8 mouse cellular contexts compared by ENCODE assay signal in the genomic region with DNA sequence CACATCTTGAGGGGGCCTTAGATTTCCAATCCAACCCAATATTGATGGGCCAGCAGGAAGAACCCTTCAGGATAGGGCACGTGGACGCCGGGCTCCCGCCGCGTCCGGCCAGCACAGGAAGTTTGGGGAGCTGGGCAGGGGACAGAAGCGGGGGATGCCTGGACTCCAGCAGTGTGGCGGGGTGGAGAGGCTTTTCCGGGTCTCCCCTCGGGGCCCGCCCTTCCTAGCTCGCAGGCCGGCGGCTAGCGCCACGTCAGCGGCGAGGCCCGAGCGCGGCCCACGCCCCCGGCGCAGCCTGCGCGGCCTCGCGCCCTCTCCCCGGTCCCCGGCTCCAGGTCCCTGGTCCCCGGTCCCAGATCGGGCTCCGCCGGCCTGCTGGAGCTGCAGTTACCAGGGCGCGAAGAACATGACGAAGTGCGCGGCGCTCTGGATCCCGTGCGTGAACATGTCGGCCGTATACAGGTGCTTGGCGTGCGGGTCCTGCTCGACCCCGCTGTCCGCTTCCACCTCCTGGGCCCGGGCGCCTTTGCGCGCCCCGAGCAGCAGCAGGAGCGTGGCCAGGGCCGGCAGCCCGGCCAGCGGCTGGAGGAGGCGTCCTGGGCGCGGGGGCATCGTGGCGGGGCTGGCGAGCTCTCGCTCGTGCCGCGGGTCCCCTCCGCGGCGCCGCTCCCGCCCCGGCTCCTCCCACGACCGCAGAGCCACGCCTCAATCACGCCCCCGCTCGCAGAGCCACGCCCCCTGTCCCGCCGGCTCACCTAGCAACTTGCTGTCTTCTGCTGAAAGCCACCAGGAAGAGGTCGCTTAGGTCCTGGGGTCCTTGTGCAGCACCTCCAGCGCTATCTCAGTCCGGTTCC. TPM values are rescaled to one million over a fixed set of nuclear protein-coding genes. Genes with fewer than 3 reads are reported as not detected.
DNase-seq lines count a peak whose midpoint lies in the region; ATAC-seq and TF ChIP-seq lines count a peak whose summit lies in the region.

No protein-coding gene starts in this region.

- no peak for TF ChIP-seq CTCF in brain, embryonic 14.5 days (IDR thresholded peaks at IDR 0.05; ENCODE audit: borderline replicate concordance, extremely low read depth, insufficient read depth, insufficient read length)
- no peak for TF ChIP-seq CTCF in kidney, postnatal 0 days (IDR thresholded peaks at IDR 0.05; ENCODE audit: low read depth)

- peak overlapping the region; percentile 81 for H3K4me2 ChIP-seq in heart, embryonic 13.5 days
- H3K4me2 ChIP-seq in kidney, postnatal 0 days (ENCODE audit: low read length) = peak overlapping the region; percentile 90
- peak overlapping the region; percentile 100 for H3K4me2 ChIP-seq in liver, embryonic 12.5 days

- WGBS in heart, embryonic 13.5 days = under 1% methylated on average over 74 of the region's 87 CpGs
- under 1% methylated on average over 83 of the region's 87 CpGs for WGBS in kidney, postnatal 0 days
- WGBS in liver, embryonic 12.5 days (ENCODE audit: insufficient replicate concordance) = under 1% methylated on average over 86 of the region's 87 CpGs

- peak overlapping the region; percentile 96 for H3K27ac ChIP-seq in heart, embryonic 13.5 days (replicated peaks)
- peak overlapping the region; percentile 96 for H3K27ac ChIP-seq in kidney, postnatal 0 days
- H3K27ac ChIP-seq in liver, embryonic 12.5 days = peak overlapping the region; percentile 84

- peak overlapping the region; percentile 97 for H3K9ac ChIP-seq in heart, embryonic 13.5 days
- peak overlapping the region; percentile 91 for H3K9ac ChIP-seq in kidney, postnatal 0 days (ENCODE audit: low read depth, low read length)
- peak overlapping the region; percentile 88 for H3K9ac ChIP-seq in liver, embryonic 12.5 days

- peaks cover 5% of the 10 kb centered on the region for H3K36me3 ChIP-seq in erythroblast, embryonic 14.5 days (ENCODE audit: control insufficient read depth)
- H3K36me3 ChIP-seq in heart, embryonic 13.5 days = peaks cover 14% of the 10 kb centered on the region
- peaks cover 5% of the 10 kb centered on the region for H3K36me3 ChIP-seq in kidney, postnatal 0 days (ENCODE audit: insufficient read depth, low read length)
- H3K36me3 ChIP-seq in liver, embryonic 12.5 days = peaks cover 7% of the 10 kb centered on the region
- H3K36me3 ChIP-seq in splenic B cell, adult 2 months (ENCODE audit: control insufficient read depth, insufficient read depth, low read length, poor library complexity, severe bottlenecking) = peaks cover 1% of the 10 kb centered on the region; the same call in 1 of the 2 replicates

- H3K4me1 ChIP-seq in erythroblast, embryonic 14.5 days (ENCODE audit: control insufficient read depth) = peaks cover 28% of the 10 kb centered on the region
- H3K4me1 ChIP-seq in heart, embryonic 13.5 days = peaks cover 36% of the 10 kb centered on the region
- H3K4me1 ChIP-seq in kidney, postnatal 0 days (replicated peaks; ENCODE audit: insufficient read depth, low read length) = peaks cover 20% of the 10 kb centered on the region
- peaks cover 42% of the 10 kb centered on the region for H3K4me1 ChIP-seq in liver, embryonic 12.5 days

- peak overlapping the region; percentile 81 for H3K4me3 ChIP-seq in erythroblast, embryonic 14.5 days (replicated peaks)
- peak overlapping the region; percentile 98 for H3K4me3 ChIP-seq in heart, embryonic 13.5 days
- peak overlapping the region; percentile 85 for H3K4me3 ChIP-seq in kidney, postnatal 0 days (replicated peaks; ENCODE audit: low read depth, low read length)
- H3K4me3 ChIP-seq in liver, embryonic 12.5 days = peak overlapping the region; percentile 84

- H3K27me3 ChIP-seq in erythroblast, embryonic 14.5 days (ENCODE audit: control insufficient read depth) = peaks cover 7% of the 10 kb centered on the region
- H3K27me3 ChIP-seq in heart, embryonic 13.5 days (replicated peaks) = 0 out of 2 replicates have a peak, but pooled peaks cover 3% of the 10 kb centered on the region
- H3K27me3 ChIP-seq in kidney, postnatal 0 days (ENCODE audit: insufficient read depth, low read length) = no peaks in the 10 kb centered on the region
- H3K27me3 ChIP-seq in liver, embryonic 12.5 days (replicated peaks) = peaks cover 37% of the 10 kb centered on the region
- H3K27me3 ChIP-seq in splenic B cell, adult 2 months (ENCODE audit: control insufficient read depth, insufficient read depth, low read length, poor library complexity, severe bottlenecking) = no peaks in the 10 kb centered on the region

- peak; percentile 86 for ATAC-seq in heart, embryonic 13.5 days (ENCODE audit: extremely low read depth, insufficient number of reproducible peaks, low FRiP score, low TSS enrichment)
- peak; percentile 86 for ATAC-seq in kidney, postnatal 0 days (replicated peaks; ENCODE audit: low FRiP score, low read depth)
- ATAC-seq in liver, embryonic 12.5 days = peak; percentile 89

- H3K9me3 ChIP-seq in erythroblast, embryonic 14.5 days (ENCODE audit: control insufficient read depth, low read length) = no peaks in the 10 kb centered on the region
- no peaks in the 10 kb centered on the region for H3K9me3 ChIP-seq in heart, embryonic 13.5 days
- H3K9me3 ChIP-seq in kidney, postnatal 0 days (replicated peaks; ENCODE audit: low read length) = no peaks in the 10 kb centered on the region
- H3K9me3 ChIP-seq in liver, embryonic 12.5 days (replicated peaks) = no peaks in the 10 kb centered on the region

- DNase-seq in CD4-positive helper T cell, adult 2 months (ENCODE audit: low read depth, low spot score) = peak; percentile 90
- DNase-seq in brain, embryonic 14.5 days (ENCODE audit: low read depth) = peak; percentile 90
- peak; percentile 87 for DNase-seq in kidney, postnatal 0 days (ENCODE audit: low spot score)
- peak; percentile 93 for DNase-seq in naive thymus-derived CD4-positive, alpha-beta T cell, adult 2 months (ENCODE audit: low read depth)
- DNase-seq in splenic B cell, adult 2 months (ENCODE audit: low read depth, low spot score) = peak; percentile 90

- peak; percentile 88 for TF ChIP-seq POLR2A in brain, embryonic 14.5 days (IDR thresholded peaks at IDR 0.05; ENCODE audit: borderline replicate concordance, extremely low read depth, insufficient read depth, insufficient read length, poor library complexity, severe bottlenecking)

RNA-seq across cellular contexts. Expression of gene Txndc5, which starts 0.6 kb away (rescaled TPM):
- 35.7 and 59.6 TPM in 2 replicates for polyA plus RNA-seq in brain, embryonic 14.5 days (2012; rRNA removed)
- polyA plus RNA-seq in erythroblast, embryonic 14.5 days (2012) = 0.52 TPM in 2 replicates
- 200 and 206 TPM in 2 replicates for polyA plus RNA-seq in heart, embryonic 13.5 days (2015; fragmentation: Nextera tagmentation; extraction: Ambion mirVana)
- 237 and 243 TPM in 2 replicates for polyA plus RNA-seq in kidney, postnatal 0 days (2015; fragmentation: Nextera tagmentation; extraction: Ambion mirVana)
- 102 and 104 TPM in 2 replicates for polyA plus RNA-seq in liver, embryonic 12.5 days (2016; fragmentation: Nextera tagmentation; extraction: Ambion mirVana)

Comparison
In these comparisons a context has a peak if more than half of its experiments do, and no peak if none do; other contexts are left out.
1. Peak in every context shown above with its lines: DNase-seq, ATAC-seq, H3K4me3 ChIP-seq and H3K27ac ChIP-seq.
2. RNA of gene Txndc5, which starts 0.6 kb away (polyA plus RNA-seq): 237 to 243 TPM in kidney, postnatal 0 days, 200 to 206 TPM in heart, embryonic 13.5 days, 102 to 104 TPM in liver, embryonic 12.5 days and 35.7 to 59.6 TPM in brain, embryonic 14.5 days; 0.52 TPM in erythroblast, embryonic 14.5 days; every median in the first group is over 10 times any median in the second.